Mouse (Mus musculus) urinary bladder, postnatal 10 days (tissue): ENCODE data around the gene Gm7030.
"Not testable (repeated sequence)": the region's sequence is repeated elsewhere in the genome, so short reads cannot be mapped to it uniquely, and the experiment has no call there.

ENCODE experiments used
- DNase-seq: peaks from one replicate; pipeline ENCODE4 v3.0.0; 2022; ENCODE audit warnings: low spot score

The Gm7030 gene

GRCm38 (mm10) chr17:36128968-36129817 lies at the start of gene Gm7030:
Gene Gm7030 (minus strand): TSS chr17:36129425.
- not testable (repeated sequence) for DNase-seq

GRCm38 (mm10) chr17:36178938-36179337 lies 49.7 kb upstream of the Gm7030 start:
- DNase-seq: not testable (repeated sequence)

GRCm38 (mm10) chr17:36176132-36176531 lies 46.9 kb upstream of the Gm7030 start:
- DNase-seq: not testable (repeated sequence)

GRCm38 (mm10) chr17:36170287-36170814 lies 41.1 kb upstream of the Gm7030 start:
- no peak for DNase-seq

GRCm38 (mm10) chr17:36169753-36170152 lies 40.5 kb upstream of the Gm7030 start:
- no peak for DNase-seq

GRCm38 (mm10) chr17:36169094-36169493 lies 39.9 kb upstream of the Gm7030 start:
- not testable (repeated sequence) for DNase-seq

GRCm38 (mm10) chr17:36168039-36168652 lies 38.9 kb upstream of the Gm7030 start, which contains the start of gene Gm8909:
Gene Gm8909 (minus strand): TSS chr17:36168537.
- DNase-seq: no peak

- DNase-seq: no peak
These were observed 38.2 kb upstream of the Gm7030 start for GRCm38 (mm10) chr17:36167306-36168038.

- not testable (repeated sequence) for DNase-seq
These were observed 37.7 kb upstream of the Gm7030 start for GRCm38 (mm10) chr17:36166901-36167300.

- no peak for DNase-seq
These were observed 32.2 kb upstream of the Gm7030 start for GRCm38 (mm10) chr17:36161129-36162051.

- not testable (repeated sequence) for DNase-seq
These were observed 29.0 kb upstream of the Gm7030 start for GRCm38 (mm10) chr17:36158264-36158663.

- not testable (repeated sequence) for DNase-seq
These were observed 28.6 kb upstream of the Gm7030 start for GRCm38 (mm10) chr17:36157782-36158181.

GRCm38 (mm10) chr17:36154271-36155149 lies 25.3 kb upstream of the Gm7030 start:
- DNase-seq: no peak

GRCm38 (mm10) chr17:36151200-36151599 lies 22.0 kb upstream of the Gm7030 start:
- DNase-seq: not testable (repeated sequence)

- not testable (repeated sequence) for DNase-seq
These were observed 19.2 kb upstream of the Gm7030 start for GRCm38 (mm10) chr17:36148468-36148867.

- DNase-seq: not testable (repeated sequence)
These were observed 17.7 kb upstream of the Gm7030 start for GRCm38 (mm10) chr17:36146937-36147336.

GRCm38 (mm10) chr17:36145861-36146156 lies 16.6 kb upstream of the Gm7030 start:
- not testable (repeated sequence) for DNase-seq

GRCm38 (mm10) chr17:36145111-36145860 lies 16.1 kb upstream of the Gm7030 start:
- DNase-seq: no peak

- not testable (repeated sequence) for DNase-seq
These were observed 7.1 kb upstream of the Gm7030 start for GRCm38 (mm10) chr17:36136299-36136848.
